Mouse (Mus musculus): ENCODE results near the gene Polr3a. TPM values are rescaled to one million over a fixed set of nuclear protein-coding genes. Genes with fewer than 3 reads are reported as not detected.
"Not testable (repeated sequence)": the region's sequence is repeated elsewhere in the genome, so short reads cannot be mapped to it uniquely, and the experiment has no call there.

Gene Polr3a
- polyA plus RNA-seq, 1 experiment from 2014 or later, result 11.9 TPM

DNA sequence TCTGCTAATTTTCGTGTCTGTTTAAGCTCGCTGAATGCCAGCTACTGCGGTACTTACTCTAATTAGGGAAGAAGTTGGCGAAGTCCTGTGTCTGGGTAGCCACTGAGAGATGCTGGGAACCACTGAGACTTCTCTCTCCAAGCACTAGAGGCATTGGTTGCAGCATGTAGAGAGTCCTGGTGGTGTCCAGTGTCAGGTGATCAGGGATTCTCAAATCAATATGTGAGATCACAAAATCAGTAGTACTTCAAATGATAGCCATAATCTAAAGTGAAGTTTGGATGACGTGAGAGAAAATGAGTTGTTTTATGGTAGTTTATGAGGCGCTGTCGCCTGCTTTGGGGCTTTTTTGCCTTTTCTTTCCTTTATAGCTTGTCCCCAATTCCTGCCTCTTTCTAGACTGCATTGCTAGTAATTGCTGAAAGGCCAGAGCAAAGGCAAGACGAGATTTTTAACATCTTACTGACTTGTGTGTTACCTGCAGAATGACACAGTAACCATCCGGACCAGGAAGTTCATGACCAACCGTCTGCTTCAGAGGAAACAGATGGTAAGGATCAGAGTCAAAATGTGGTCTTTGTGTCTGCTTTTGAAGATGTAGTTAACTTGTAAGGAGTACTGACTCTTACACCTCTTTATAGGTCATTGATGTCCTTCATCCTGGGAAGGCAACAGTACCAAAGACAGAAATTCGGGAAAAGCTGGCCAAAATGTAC, 4.6 kb upstream of the Polr3a start:
- 3% methylated on average over 11 of the region's 11 CpGs for WGBS
- H3K27ac ChIP-seq, result peak overlapping the region; percentile 77
- peak overlapping the region; percentile 78 for H3K9ac ChIP-seq
- ATAC-seq (replicated peaks; ENCODE audit: insufficient number of reproducible peaks, insufficient read depth, low FRiP score, low read depth), result no peak
- peak overlapping the region; percentile 74 for H3K4me2 ChIP-seq
- H3K9me3 ChIP-seq (replicated peaks), result no peaks in the 10 kb centered on the region
- H3K27me3 ChIP-seq, result no peaks in the 10 kb centered on the region
- peaks cover 35% of the 10 kb centered on the region for H3K4me1 ChIP-seq (replicated peaks)
- H3K4me3 ChIP-seq, result peak overlapping the region; percentile 74
- H3K36me3 ChIP-seq, result peaks cover 42% of the 10 kb centered on the region

DNA sequence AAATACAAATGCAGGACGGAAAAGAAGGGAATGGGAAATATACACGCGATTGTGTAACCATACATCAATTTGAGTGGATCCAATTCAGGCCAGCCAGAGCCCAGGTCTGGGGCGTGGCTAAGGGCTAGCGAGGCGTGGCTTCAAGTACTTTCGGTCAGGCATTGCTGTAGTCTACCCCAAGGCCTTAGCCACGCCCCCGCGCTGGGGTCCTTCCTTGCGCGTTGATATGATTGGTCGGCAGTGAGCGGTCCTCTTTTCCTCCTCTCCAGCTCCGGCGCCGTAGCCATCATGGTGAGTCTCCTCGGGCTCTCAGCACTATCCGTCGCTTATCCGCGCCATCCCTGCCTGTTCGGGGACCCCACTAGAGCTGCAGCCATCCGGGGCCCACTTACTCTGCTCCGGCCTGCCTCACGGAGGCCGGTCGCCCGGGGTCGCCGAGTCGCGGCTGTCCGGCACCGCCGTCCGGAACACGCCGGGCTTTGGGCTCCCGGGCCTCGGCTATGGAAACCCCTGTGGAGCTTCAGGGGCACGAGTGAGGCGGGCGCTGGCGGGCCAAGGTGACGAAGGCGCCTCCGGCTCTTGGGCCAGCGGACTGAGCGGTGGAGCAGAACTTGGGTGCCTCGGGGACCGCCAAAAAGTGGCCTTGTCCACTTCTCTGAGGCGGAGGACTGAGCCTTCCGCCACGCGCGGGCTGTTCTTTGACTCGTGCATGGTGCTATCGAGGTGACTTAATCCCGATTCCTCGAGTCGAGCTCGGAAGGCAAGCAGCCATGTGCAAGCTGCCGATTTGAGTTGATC, 3.8 kb upstream of the Polr3a start:
- Histone ChIP-seq H3K4me1 (replicated peaks) (peaks cover 42% of the 10 kb centered on the region), H3K27me3 (no peaks in the 10 kb centered on the region), H3K4me2 (peak overlapping the region; percentile 74), H3K9me3 (replicated peaks) (no peaks in the 10 kb centered on the region), H3K9ac (peak overlapping the region; percentile 78), H3K36me3 (peaks cover 34% of the 10 kb centered on the region), H3K4me3 (peak overlapping the region; percentile 74), H3K27ac (peak overlapping the region; percentile 77)
- ATAC-seq (replicated peaks; ENCODE audit: insufficient number of reproducible peaks, insufficient read depth, low FRiP score, low read depth), result peak; percentile 92
- WGBS, result under 1% methylated on average over 64 of the region's 64 CpGs

DNA sequence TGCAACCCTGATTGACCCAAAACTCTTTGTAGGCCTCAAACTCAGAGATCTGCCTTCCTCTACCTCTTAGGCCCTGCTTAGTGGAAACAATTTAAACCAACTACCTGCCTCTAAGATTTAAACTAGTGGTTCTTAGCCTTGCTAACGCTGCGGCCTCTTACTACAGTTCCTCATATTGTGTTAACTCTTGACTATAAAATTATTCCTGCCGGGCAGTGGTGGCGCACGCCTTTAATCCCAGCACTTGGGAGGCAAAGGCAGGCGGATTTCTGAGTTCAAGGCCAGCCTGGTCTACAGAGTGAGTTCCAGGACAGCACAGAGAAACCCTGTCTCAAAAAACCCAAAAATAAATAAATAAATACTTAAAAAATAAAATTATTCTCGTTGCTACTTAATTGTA, 2.9 kb upstream of the Polr3a start:
- not testable (repeated sequence) for H3K27ac ChIP-seq; H3K9me3 ChIP-seq (replicated peaks); H3K4me2 ChIP-seq; ATAC-seq (replicated peaks; ENCODE audit: insufficient number of reproducible peaks, insufficient read depth, low FRiP score, low read depth); H3K4me3 ChIP-seq; H3K9ac ChIP-seq; H3K27me3 ChIP-seq
- Histone ChIP-seq H3K4me1 (replicated peaks) (peaks cover 44% of the 10 kb centered on the region), H3K36me3 (peaks cover 27% of the 10 kb centered on the region)
- 82% methylated on average over 7 of the region's 7 CpGs for WGBS

DNA sequence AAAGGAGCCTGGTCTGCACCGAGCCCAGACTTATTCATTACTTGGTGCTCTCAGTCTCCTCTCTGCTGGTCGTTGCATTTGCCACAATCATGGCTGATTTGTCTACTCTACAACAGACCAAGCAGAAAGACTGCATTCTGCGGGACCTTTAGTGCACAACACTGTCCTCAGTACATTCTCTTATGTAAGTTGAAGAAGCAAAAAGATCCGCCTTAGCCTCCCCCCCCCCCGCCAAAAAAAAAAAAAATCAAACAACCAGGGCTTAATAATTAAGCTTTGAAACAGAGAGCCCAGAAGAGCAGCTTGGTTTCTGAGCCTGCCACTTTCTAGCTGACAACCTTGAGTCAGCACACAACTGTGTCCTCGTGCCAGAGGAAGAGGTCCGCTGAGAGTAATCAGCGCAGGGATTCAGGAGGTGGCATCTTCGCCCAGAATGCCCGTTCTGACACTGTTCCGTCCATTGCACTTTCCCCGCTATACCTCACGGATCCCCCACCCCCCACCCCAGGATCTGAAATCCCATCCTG, 554 bp downstream of the Polr3a start:
- Histone ChIP-seq H3K4me1 (replicated peaks) (peaks cover 12% of the 10 kb centered on the region), H3K4me3 (peak overlapping the region; percentile 87), H3K9ac (peak overlapping the region; percentile 86), H3K9me3 (replicated peaks) (no peaks in the 10 kb centered on the region), H3K27ac (no peak overlapping the region), H3K4me2 (peak overlapping the region; percentile 76), H3K36me3 (peaks cover 32% of the 10 kb centered on the region), H3K27me3 (no peaks in the 10 kb centered on the region)
- 5% methylated on average over 13 of the region's 13 CpGs for WGBS
- ATAC-seq (replicated peaks; ENCODE audit: insufficient number of reproducible peaks, insufficient read depth, low FRiP score, low read depth), result no peak

DNA sequence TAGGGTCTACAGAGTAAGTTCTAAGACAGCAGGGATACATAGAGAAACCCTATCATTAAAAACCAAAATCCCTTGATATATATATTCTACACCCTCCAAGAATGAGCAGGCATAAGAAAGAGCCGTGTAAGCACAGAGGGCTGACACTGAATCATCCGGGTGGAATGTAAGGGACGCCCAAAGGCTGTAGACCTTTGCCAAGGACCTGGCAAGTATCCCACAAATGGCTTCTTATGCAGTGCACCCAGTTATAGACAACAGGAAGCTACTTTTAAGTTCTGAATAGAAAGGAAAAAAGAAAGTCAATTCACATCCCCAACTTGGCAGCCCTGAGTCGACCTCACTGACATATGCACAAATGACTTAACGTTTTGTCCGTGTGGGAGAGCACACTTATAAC, 18.1 kb downstream of the Polr3a start:
- 74% methylated on average over 6 of the region's 6 CpGs for WGBS

DNA sequence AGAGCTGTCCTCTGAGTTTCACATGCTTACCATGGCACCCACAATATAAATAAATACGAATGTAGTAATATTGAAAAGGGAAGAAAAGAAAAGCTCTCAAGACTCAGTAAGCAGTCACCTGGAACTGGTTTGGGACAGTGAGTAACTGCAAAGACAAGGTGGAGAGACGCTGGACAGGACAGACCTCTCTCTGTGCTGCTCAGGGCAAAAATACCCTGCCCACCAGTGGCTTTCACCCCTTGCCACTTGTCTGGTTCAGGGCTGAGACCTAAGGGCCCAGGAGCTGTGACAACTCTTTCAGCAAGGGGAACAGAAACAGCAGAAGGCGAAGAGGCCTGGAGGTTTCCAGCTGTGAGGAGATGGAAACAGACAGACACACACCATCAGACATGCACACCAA, 28.7 kb downstream of the Polr3a start:
- 75% methylated on average over 3 of the region's 3 CpGs for WGBS
- H3K36me3 ChIP-seq, result peaks cover 93% of the 10 kb centered on the region

More for the DNA sequence above, 18.1 kb downstream of the Polr3a start:
- Histone ChIP-seq H3K4me2 (no peak overlapping the region), H3K9ac (no peak overlapping the region), H3K27me3 (no peaks in the 10 kb centered on the region), H3K9me3 (replicated peaks) (no peaks in the 10 kb centered on the region), H3K36me3 (peaks cover 85% of the 10 kb centered on the region), H3K4me1 (replicated peaks) (no peaks in the 10 kb centered on the region), H3K4me3 (no peak overlapping the region), H3K27ac (no peak overlapping the region)
- ATAC-seq (replicated peaks; ENCODE audit: insufficient number of reproducible peaks, insufficient read depth, low FRiP score, low read depth), result no peak

DNA sequence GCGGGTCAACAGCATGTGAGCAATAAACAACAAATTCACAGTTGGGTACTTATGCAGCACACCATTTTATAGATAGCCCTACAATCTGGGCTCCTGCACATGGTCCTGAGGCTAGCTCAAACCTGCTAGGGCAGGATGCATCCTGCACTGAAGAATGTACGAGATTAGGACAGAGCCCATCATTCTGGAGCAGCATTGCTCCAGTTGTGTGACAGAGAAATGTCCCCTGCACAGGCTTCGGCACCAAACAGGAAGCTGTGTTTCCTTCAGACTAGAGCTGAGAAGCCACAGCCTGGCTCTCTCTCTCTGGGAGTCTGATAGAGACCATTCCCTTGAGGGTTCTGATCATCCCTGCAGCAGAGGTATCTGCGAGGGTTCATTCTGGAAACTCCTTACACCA, 43.3 kb downstream of the Polr3a start:
- not testable (repeated sequence) for H3K4me3 ChIP-seq; H3K27me3 ChIP-seq; H3K4me2 ChIP-seq; H3K9ac ChIP-seq; H3K4me1 ChIP-seq (replicated peaks); H3K27ac ChIP-seq; H3K9me3 ChIP-seq (replicated peaks); ATAC-seq (replicated peaks; ENCODE audit: insufficient number of reproducible peaks, insufficient read depth, low FRiP score, low read depth)
- H3K36me3 ChIP-seq, result peaks cover 18% of the 10 kb centered on the region; the same call in 1 of the 2 replicates
- WGBS, result 70% methylated on average over 4 of the region's 4 CpGs

More for the DNA sequence above, 28.7 kb downstream of the Polr3a start:
- Histone ChIP-seq H3K27ac (no peak overlapping the region), H3K4me2 (no peak overlapping the region), H3K4me3 (no peak overlapping the region), H3K9ac (no peak overlapping the region), H3K9me3 (replicated peaks) (no peaks in the 10 kb centered on the region), H3K27me3 (no peaks in the 10 kb centered on the region), H3K4me1 (replicated peaks) (no peaks in the 10 kb centered on the region)
- no peak for ATAC-seq (replicated peaks; ENCODE audit: insufficient number of reproducible peaks, insufficient read depth, low FRiP score, low read depth)

Other genes with a start within 250 kb of the Polr3a start
- 5.7 and 8.8 TPM in 2 replicates for gene Dlg5, start 241.1 kb downstream of the Polr3a start, polyA plus RNA-seq (2015; fragmentation: Nextera tagmentation; extraction: Ambion mirVana)
- not detected in 2 replicates for gene E330034G19Rik, start 193.8 kb downstream of the Polr3a start, polyA plus RNA-seq (2015; fragmentation: Nextera tagmentation; extraction: Ambion mirVana)
- gene Rps24, start 67 bp upstream of the Polr3a start, polyA plus RNA-seq (2015; fragmentation: Nextera tagmentation; extraction: Ambion mirVana), result 442 and 576 TPM in 2 replicates